Mouse (Mus musculus) erythroblast, embryonic 14.5 days (primary cell): ENCODE results near the gene Dlx6.

Source experiments
- GATA1 ChIP-seq: IDR thresholded peaks from 2 replicates; pipeline ENCODE4 v1.6.1; 2012; ENCODE audit warnings: low read length, inconsistent platforms, mixed read lengths
- TAL1 ChIP-seq: IDR thresholded peaks from 3 replicates; pipeline ENCODE4 v1.6.1; 2012; ENCODE audit warnings: low read length, inconsistent platforms, mixed read lengths

- TF ChIP-seq TAL1 (no peak), GATA1 (no peak)
Observed at GRCm38 (mm10) chr6:6875676-6876075, 12.5 kb downstream of the Dlx6 start.
